Mouse (Mus musculus): Measurements from ENCODE around the gene Bscl2. TPM values are rescaled to one million over a fixed set of nuclear protein-coding genes. Genes with fewer than 3 reads are reported as not detected.

Gene Bscl2
- polyA plus RNA-seq, 1 experiment: 18.1 TPM

Other genes starting within 250 kb of the Bscl2 start
- gene Slc22a8, start 246.2 kb upstream of the Bscl2 start, polyA plus RNA-seq (2012; rRNA removed): 0.07 and 0.12 TPM in 2 replicates
- not detected in 2 replicates for gene Slc22a6, start 219.4 kb upstream of the Bscl2 start, polyA plus RNA-seq (2012; rRNA removed)
- under 0.01 and 0.02 TPM in 2 replicates for gene Chrm1, start 173.7 kb upstream of the Bscl2 start, polyA plus RNA-seq (2012; rRNA removed)
- gene Slc3a2, start 114.1 kb upstream of the Bscl2 start, polyA plus RNA-seq (2012; rRNA removed): 69.0 and 73.7 TPM in 2 replicates
- gene Wdr74, start 101.6 kb upstream of the Bscl2 start, polyA plus RNA-seq (2012; rRNA removed): 23.6 and 26.8 TPM in 2 replicates
- gene 1700092M07Rik, start 96.7 kb upstream of the Bscl2 start, polyA plus RNA-seq (2012; rRNA removed): 0.14 and 0.22 TPM in 2 replicates
- 42.5 and 43.8 TPM in 2 replicates for gene Stx5a, start 96.1 kb upstream of the Bscl2 start, polyA plus RNA-seq (2012; rRNA removed)
- 66.5 and 71.8 TPM in 2 replicates for gene Nxf1, start 80.4 kb upstream of the Bscl2 start, polyA plus RNA-seq (2012; rRNA removed)
- 50.0 and 53.2 TPM in 2 replicates for gene Tmem223, start 66.5 kb upstream of the Bscl2 start, polyA plus RNA-seq (2012; rRNA removed)
- 55.2 and 62.8 TPM in 2 replicates for gene Tmem179b, start 63.0 kb upstream of the Bscl2 start, polyA plus RNA-seq (2012; rRNA removed)
- 6.0 and 6.1 TPM in 2 replicates for gene Taf6l, start 51.0 kb upstream of the Bscl2 start, polyA plus RNA-seq (2012; rRNA removed)
- 50.2 and 51.9 TPM in 2 replicates for gene Polr2g, start 38.9 kb upstream of the Bscl2 start, polyA plus RNA-seq (2012; rRNA removed)
- 0.63 and 0.78 TPM in 2 replicates for gene Zbtb3, start 34.9 kb upstream of the Bscl2 start, polyA plus RNA-seq (2012; rRNA removed)
- gene Ttc9c, start 18.1 kb upstream of the Bscl2 start, polyA plus RNA-seq (2012; rRNA removed): 12.9 and 13.3 TPM in 2 replicates
- 26.5 and 29.8 TPM in 2 replicates for gene Hnrnpul2, start 17.5 kb upstream of the Bscl2 start, polyA plus RNA-seq (2012; rRNA removed)
- gene AC129217.1, start 7.7 kb upstream of the Bscl2 start, polyA plus RNA-seq (2012; rRNA removed): 0.14 and 0.93 TPM in 2 replicates
- gene Gng3, start 1.7 kb downstream of the Bscl2 start, polyA plus RNA-seq (2012; rRNA removed): 0.04 and 0.06 TPM in 2 replicates
- 0.22 and 0.23 TPM in 2 replicates for gene Lrrn4cl, start 13.3 kb downstream of the Bscl2 start, polyA plus RNA-seq (2012; rRNA removed)
- gene Ubxn1, start 34.0 kb downstream of the Bscl2 start, polyA plus RNA-seq (2012; rRNA removed): 63.3 and 71.1 TPM in 2 replicates
- gene Uqcc3, start 43.5 kb downstream of the Bscl2 start, polyA plus RNA-seq (2012; rRNA removed): 27.3 and 30.3 TPM in 2 replicates
- 2.1 and 2.2 TPM in 2 replicates for gene Lbhd1, start 46.3 kb downstream of the Bscl2 start, polyA plus RNA-seq (2012; rRNA removed)
- not detected in 2 replicates for gene Gm49403, start 46.5 kb downstream of the Bscl2 start, polyA plus RNA-seq (2012; rRNA removed)
- 30.7 and 31.4 TPM in 2 replicates for gene 1810009A15Rik, start 51.4 kb downstream of the Bscl2 start, polyA plus RNA-seq (2012; rRNA removed)
- gene Gm49416, start 51.5 kb downstream of the Bscl2 start, polyA plus RNA-seq (2012; rRNA removed): not detected in 2 replicates
- 8.9 and 9.1 TPM in 2 replicates for gene Ints5, start 55.5 kb downstream of the Bscl2 start, polyA plus RNA-seq (2012; rRNA removed)
- gene Ganab, start 60.6 kb downstream of the Bscl2 start, polyA plus RNA-seq (2012; rRNA removed): 72.8 and 81.9 TPM in 2 replicates
- gene B3gat3, start 82.9 kb downstream of the Bscl2 start, polyA plus RNA-seq (2012; rRNA removed): 32.9 and 35.2 TPM in 2 replicates
- 1.9 and 2.0 TPM in 2 replicates for gene Rom1, start 91.9 kb downstream of the Bscl2 start, polyA plus RNA-seq (2012; rRNA removed)
- gene Eml3, start 92.1 kb downstream of the Bscl2 start, polyA plus RNA-seq (2012; rRNA removed): 9.6 and 11.4 TPM in 2 replicates
- gene Mta2, start 104.4 kb downstream of the Bscl2 start, polyA plus RNA-seq (2012; rRNA removed): 17.0 and 17.4 TPM in 2 replicates
- gene Tut1, start 116.4 kb downstream of the Bscl2 start, polyA plus RNA-seq (2012; rRNA removed): 8.7 and 9.0 TPM in 2 replicates
- 149 and 173 TPM in 2 replicates for gene Eef1g, start 129.6 kb downstream of the Bscl2 start, polyA plus RNA-seq (2012; rRNA removed)
- gene Ahnak, start 151.8 kb downstream of the Bscl2 start, polyA plus RNA-seq (2012; rRNA removed): 2.0 TPM in 2 replicates

Data from liver, embryonic 18 days (tissue).